Comparison of ENCODE assay signal across 21 mouse cellular contexts in genomic region chr12:86250183-86250582, GRCm38 (mm10).
"Had no signal": no experiment of that assay in that cellular context is flagged by ENCODE, and none has a peak within 500 bp of the region (broad histone marks: within the 10 kb centered on the region; RNA-seq: fewer than 3 reads in every experiment).

No protein-coding gene starts in this region.

- H3K36me3 ChIP-seq: midbrain, embryonic 15.5 days had no signal

- ATAC-seq: intestine, embryonic 15.5 days; midbrain, embryonic 15.5 days had no signal

- H3K9me3 ChIP-seq: intestine, embryonic 15.5 days; kidney, embryonic 15.5 days; liver, embryonic 13.5 days; lung, embryonic 15.5 days; midbrain, embryonic 12.5 days; midbrain, embryonic 15.5 days; neural tube, embryonic 12.5 days; neural tube, embryonic 15.5 days; stomach, embryonic 15.5 days had no signal

- H3K27ac ChIP-seq: intestine, embryonic 15.5 days; kidney, embryonic 15.5 days; left cerebral cortex, adult 2 months; liver, embryonic 13.5 days; lung, embryonic 15.5 days; macrophage; midbrain, embryonic 12.5 days; midbrain, embryonic 15.5 days; neural tube, embryonic 12.5 days; neural tube, embryonic 15.5 days; stomach, embryonic 15.5 days had no signal

- H3K27me3 ChIP-seq: intestine, embryonic 15.5 days; kidney, embryonic 15.5 days; liver, embryonic 13.5 days; lung, embryonic 15.5 days; midbrain, embryonic 12.5 days; midbrain, embryonic 15.5 days; neural tube, embryonic 12.5 days; neural tube, embryonic 15.5 days; stomach, embryonic 15.5 days had no signal

- H3K4me2 ChIP-seq: intestine, embryonic 15.5 days; kidney, embryonic 15.5 days; liver, embryonic 13.5 days; lung, embryonic 15.5 days; midbrain, embryonic 12.5 days; midbrain, embryonic 15.5 days; neural tube, embryonic 12.5 days; neural tube, embryonic 15.5 days; stomach, embryonic 15.5 days had no signal

- H3K9ac ChIP-seq: intestine, embryonic 15.5 days; kidney, embryonic 15.5 days; liver, embryonic 13.5 days; lung, embryonic 15.5 days; midbrain, embryonic 12.5 days; midbrain, embryonic 15.5 days; neural tube, embryonic 12.5 days; neural tube, embryonic 15.5 days; stomach, embryonic 15.5 days had no signal

- DNase-seq: kidney, adult 11 months; kidney, adult 8-10 months; kidney, postnatal 10 days; kidney, postnatal 36 days; layer of hippocampus, postnatal 36 days; liver, embryonic 13.5 days; right cerebral cortex, adult 18-20 months; right cerebral cortex, postnatal 14 days; spleen, adult 18-20 months; thymus, adult 18-20 months; thymus, postnatal 36 days had no signal

- H3K4me1 ChIP-seq: kidney, embryonic 15.5 days; lung, embryonic 15.5 days; stomach, embryonic 15.5 days had no signal

- H3K4me3 ChIP-seq: intestine, embryonic 15.5 days; kidney, embryonic 15.5 days; left cerebral cortex, adult 2 months; liver, embryonic 13.5 days; lung, embryonic 15.5 days; midbrain, embryonic 12.5 days; midbrain, embryonic 15.5 days; neural tube, embryonic 12.5 days; neural tube, embryonic 15.5 days; stomach, embryonic 15.5 days had no signal
